Mouse (Mus musculus) hindbrain, embryonic 15.5 days (tissue): ENCODE data around the gene Pdxdc1. TPM values are rescaled to one million over a fixed set of nuclear protein-coding genes. Genes with fewer than 3 reads are reported as not detected.
A peak's percentile ranks its signal among the peaks of the same experiment; 100 is the strongest.

Source experiments
- ATAC-seq: fragments of 200-750 bp; cut with Nextera tagmentation; 2 replicates; pipeline ENCODE4 v1.8.0; 2017; ENCODE audit warnings: low read depth, moderate number of reproducible peaks, moderate TSS enrichment; ENCODE audit not compliant: low FRiP score
- H3K27ac ChIP-seq: fragments of 300-500 bp; sonication (generic); replicated peaks from 2 replicates; pipeline ENCODE4 v1.5.1; 2015; ENCODE audit warnings: mild to moderate bottlenecking, inconsistent platforms
- H3K27me3 ChIP-seq: fragments of 300-500 bp; sonication (generic); 2 replicates; pipeline ENCODE4 v1.6.1; 2015; ENCODE audit warnings: control low read depth, inconsistent platforms
- H3K36me3 ChIP-seq: fragments of 300-500 bp; sonication (generic); 2 replicates; pipeline ENCODE4 v1.6.1; 2015; ENCODE audit warnings: control low read depth, inconsistent platforms
- H3K4me1 ChIP-seq: fragments of 300-500 bp; sonication (generic); replicated peaks from 2 replicates; pipeline ENCODE4 v1.6.1; 2015; ENCODE audit warnings: control low read depth, inconsistent platforms
- H3K4me2 ChIP-seq: fragments of 300-500 bp; sonication (generic); 2 replicates; pipeline ENCODE4 v1.6.1; 2015; ENCODE audit warnings: moderate library complexity, mild to moderate bottlenecking, inconsistent platforms
- H3K4me3 ChIP-seq: fragments of 300-500 bp; sonication (generic); 2 replicates; pipeline ENCODE4 v1.5.1; 2015; ENCODE audit warnings: mild to moderate bottlenecking, inconsistent platforms
- H3K9ac ChIP-seq: fragments of 300-500 bp; sonication (generic); 2 replicates; pipeline ENCODE4 v1.6.1; 2015; ENCODE audit warnings: inconsistent platforms
- H3K9me3 ChIP-seq: fragments of 300-500 bp; sonication (generic); 2 replicates; pipeline ENCODE4 v1.6.1; 2016; ENCODE audit warnings: control low read depth, inconsistent platforms
- WGBS: fragments of 180-500 bp; shearing (Covaris S2); methylation state at CpG from one replicate; pipeline ENCODE4 v1.1.7; 2015; 5-methylcytosine and 5-hydroxymethylcytosine counted together
- polyA plus RNA-seq: library from polyadenylated mRNA; unstranded; fragments of >200 nt; fragmentation: Nextera tagmentation; extraction: Ambion mirVana; gene quantifications from 2 replicates; pipeline ENCODE4 v1.2.1, GENCODE M21; 2015

The Pdxdc1 gene
- polyA plus RNA-seq, 1 experiment from 2014 or later = 76.7 TPM

GRCm38 (mm10) chr16:13830444-13830843, 72.5 kb downstream of the Pdxdc1 start:
- Histone ChIP-seq H3K27ac (no peak overlapping the region), H3K4me1 (no peaks in the 10 kb centered on the region), H3K9ac (no peak overlapping the region), H3K27me3 (no peaks in the 10 kb centered on the region), H3K4me3 (no peak overlapping the region), H3K9me3 (no peaks in the 10 kb centered on the region), H3K4me2 (no peak overlapping the region), H3K36me3 (peaks cover 81% of the 10 kb centered on the region)
- no peak for ATAC-seq
- WGBS = 91% methylated on average over 10 of the region's 10 CpGs

DNA sequence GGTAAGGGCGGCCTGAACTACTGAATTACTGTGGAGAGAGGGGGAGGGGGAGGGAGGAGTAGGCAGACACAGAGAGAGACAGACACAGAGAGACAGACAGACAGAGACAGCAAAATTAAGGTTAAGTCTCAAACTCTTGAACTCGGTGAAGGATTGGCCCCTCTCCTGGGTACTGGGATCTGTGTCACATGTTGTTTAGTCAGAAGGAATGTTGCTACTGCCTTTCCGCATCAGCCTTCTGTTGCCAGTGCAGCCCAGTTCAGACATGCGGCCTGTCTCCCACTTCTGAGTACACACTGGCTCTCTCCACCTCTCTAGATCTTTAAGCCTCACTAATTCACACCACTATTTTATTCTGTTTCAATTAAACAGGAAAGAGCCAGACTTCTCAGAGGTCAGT, 76.4 kb downstream of the Pdxdc1 start:
- H3K4me3 ChIP-seq = no peak overlapping the region
- no peak overlapping the region for H3K4me2 ChIP-seq
- 80% methylated on average over 4 of the region's 4 CpGs for WGBS
- H3K36me3 ChIP-seq = peaks cover 44% of the 10 kb centered on the region
- no peak overlapping the region for H3K9ac ChIP-seq
- no peak overlapping the region for H3K27ac ChIP-seq
- no peaks in the 10 kb centered on the region for H3K9me3 ChIP-seq
- no peak for ATAC-seq
- no peaks in the 10 kb centered on the region for H3K27me3 ChIP-seq
- peaks cover 5% of the 10 kb centered on the region; the same call in 1 of the 2 replicates for H3K4me1 ChIP-seq

DNA sequence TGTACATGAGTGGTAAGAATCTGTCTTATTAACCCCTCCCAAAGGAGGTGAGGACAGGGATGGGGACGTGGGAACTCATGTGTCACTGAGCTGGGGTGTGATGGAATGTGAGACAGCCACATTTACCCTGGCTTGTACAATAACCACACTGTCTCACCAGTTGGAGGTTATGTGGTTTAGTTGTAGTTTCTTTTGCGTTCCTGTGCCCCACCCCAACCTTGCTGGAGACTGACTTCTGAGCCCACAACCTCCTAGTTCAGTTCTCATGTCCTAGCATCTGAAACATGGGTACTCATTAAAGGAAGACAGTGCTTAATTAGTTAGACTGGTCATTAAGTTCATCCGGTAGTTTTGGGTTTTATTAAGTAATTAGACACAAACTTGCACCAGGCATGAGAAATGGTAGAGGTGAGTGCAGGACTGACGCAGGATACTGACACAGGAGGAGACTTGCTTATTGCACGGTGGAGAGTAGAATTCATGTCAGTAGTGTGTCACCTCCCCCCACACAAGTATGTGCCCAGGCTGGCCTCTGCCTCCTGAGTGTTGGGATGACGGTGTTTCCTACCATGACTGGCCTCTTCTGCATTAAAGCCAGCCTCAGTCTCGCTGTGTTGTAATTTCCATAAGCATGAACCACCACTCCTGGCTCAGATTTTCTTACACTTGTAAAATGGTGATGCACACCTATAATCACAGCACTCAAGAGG, 77.0 kb downstream of the Pdxdc1 start:
- no peak for ATAC-seq
- H3K27ac ChIP-seq = no peak overlapping the region
- H3K9me3 ChIP-seq = no peaks in the 10 kb centered on the region
- no peak overlapping the region for H3K4me2 ChIP-seq
- WGBS = 84% methylated on average over 7 of the region's 7 CpGs
- H3K27me3 ChIP-seq = no peaks in the 10 kb centered on the region
- H3K9ac ChIP-seq = no peak overlapping the region
- peaks cover 38% of the 10 kb centered on the region for H3K36me3 ChIP-seq
- no peak overlapping the region for H3K4me3 ChIP-seq
- H3K4me1 ChIP-seq = peaks cover 7% of the 10 kb centered on the region

DNA sequence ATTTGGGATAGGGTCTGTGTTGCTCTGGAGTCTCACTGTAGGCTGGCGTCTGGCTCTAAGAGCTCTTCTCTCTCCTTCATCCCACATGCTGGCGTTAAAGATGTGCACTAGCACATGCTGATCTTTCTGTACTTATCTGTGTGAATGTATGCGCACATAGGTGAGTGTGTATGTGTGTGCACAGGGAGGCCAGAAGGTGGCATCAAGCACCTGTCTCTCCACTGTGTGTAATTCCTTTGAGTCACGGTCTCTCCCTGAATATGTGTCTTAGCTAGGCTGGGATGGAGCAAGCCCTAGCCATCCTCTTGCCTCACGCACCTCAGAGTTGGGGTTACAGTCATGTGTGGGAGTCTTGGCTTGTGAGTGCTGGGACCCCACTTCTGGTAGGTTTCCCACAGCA, 82.2 kb downstream of the Pdxdc1 start:
- peak overlapping the region; percentile 72 for H3K4me2 ChIP-seq
- no peak for ATAC-seq
- no peak overlapping the region for H3K9ac ChIP-seq

DNA sequence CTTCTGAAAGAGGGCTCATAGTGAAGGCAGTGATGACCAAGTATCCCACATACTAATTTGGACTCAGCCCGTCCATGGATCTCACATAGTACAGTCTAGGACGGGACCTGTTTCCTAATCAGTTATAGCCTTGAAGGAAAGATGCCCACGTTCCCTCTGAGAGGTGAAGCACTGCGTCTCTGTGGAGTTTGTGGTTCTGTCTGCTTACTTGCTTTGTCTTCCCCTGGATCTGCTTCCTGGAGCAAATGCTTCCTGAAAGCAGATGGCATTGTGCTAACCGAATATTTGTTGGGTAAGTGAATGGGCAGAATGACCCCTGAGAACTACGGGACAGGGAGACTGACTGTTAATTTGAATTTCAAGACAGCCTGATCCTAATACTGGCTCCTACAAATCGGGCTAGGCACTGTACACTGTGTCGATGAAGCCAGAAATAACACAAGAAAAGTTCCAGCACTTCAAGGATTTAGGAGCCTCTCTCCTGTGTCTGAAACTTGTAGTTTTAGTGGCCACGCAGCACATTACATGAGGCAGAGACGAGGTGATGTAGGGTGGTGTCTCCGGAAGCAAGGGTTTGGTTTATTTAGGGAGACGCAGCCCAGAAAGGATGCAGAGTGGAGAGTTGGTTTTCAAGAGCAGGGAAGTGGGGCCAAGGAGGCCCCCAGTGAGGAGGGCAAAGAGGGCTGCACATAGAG, 83.0 kb downstream of the Pdxdc1 start:
- Histone ChIP-seq H3K36me3 (peaks cover 6% of the 10 kb centered on the region; the same call in 1 of the 2 replicates), H3K9me3 (no peaks in the 10 kb centered on the region), H3K4me1 (peaks cover 26% of the 10 kb centered on the region), H3K9ac (peak overlapping the region; percentile 84), H3K27ac (peak overlapping the region; percentile 96), H3K4me3 (peak overlapping the region; percentile 93), H3K4me2 (peak overlapping the region; percentile 72), H3K27me3 (no peaks in the 10 kb centered on the region)
- WGBS = 35% methylated on average over 12 of the region's 12 CpGs
- peak; percentile 1; the same call in 1 of the 2 replicates for ATAC-seq

More for the DNA sequence above, 82.2 kb downstream of the Pdxdc1 start:
- H3K27ac ChIP-seq = no peak overlapping the region
- H3K4me1 ChIP-seq = peaks cover 26% of the 10 kb centered on the region
- H3K27me3 ChIP-seq = no peaks in the 10 kb centered on the region
- H3K36me3 ChIP-seq = no peaks in the 10 kb centered on the region
- 96% methylated on average over 5 of the region's 5 CpGs for WGBS
- no peak overlapping the region for H3K4me3 ChIP-seq
- no peaks in the 10 kb centered on the region for H3K9me3 ChIP-seq

- no peaks in the 10 kb centered on the region for H3K9me3 ChIP-seq
- H3K4me1 ChIP-seq = peaks cover 26% of the 10 kb centered on the region
- H3K4me2 ChIP-seq = peak overlapping the region; percentile 72
- peak; percentile 60 for ATAC-seq
- H3K27ac ChIP-seq = peak overlapping the region; percentile 96
- WGBS = under 1% methylated on average over 36 of the region's 36 CpGs
- peak overlapping the region; percentile 93 for H3K4me3 ChIP-seq
- H3K27me3 ChIP-seq = no peaks in the 10 kb centered on the region
- H3K9ac ChIP-seq = peak overlapping the region; percentile 84
- H3K36me3 ChIP-seq = peaks cover 12% of the 10 kb centered on the region
Observed at GRCm38 (mm10) chr16:13819394-13819743, 83.6 kb downstream of the Pdxdc1 start.

DNA sequence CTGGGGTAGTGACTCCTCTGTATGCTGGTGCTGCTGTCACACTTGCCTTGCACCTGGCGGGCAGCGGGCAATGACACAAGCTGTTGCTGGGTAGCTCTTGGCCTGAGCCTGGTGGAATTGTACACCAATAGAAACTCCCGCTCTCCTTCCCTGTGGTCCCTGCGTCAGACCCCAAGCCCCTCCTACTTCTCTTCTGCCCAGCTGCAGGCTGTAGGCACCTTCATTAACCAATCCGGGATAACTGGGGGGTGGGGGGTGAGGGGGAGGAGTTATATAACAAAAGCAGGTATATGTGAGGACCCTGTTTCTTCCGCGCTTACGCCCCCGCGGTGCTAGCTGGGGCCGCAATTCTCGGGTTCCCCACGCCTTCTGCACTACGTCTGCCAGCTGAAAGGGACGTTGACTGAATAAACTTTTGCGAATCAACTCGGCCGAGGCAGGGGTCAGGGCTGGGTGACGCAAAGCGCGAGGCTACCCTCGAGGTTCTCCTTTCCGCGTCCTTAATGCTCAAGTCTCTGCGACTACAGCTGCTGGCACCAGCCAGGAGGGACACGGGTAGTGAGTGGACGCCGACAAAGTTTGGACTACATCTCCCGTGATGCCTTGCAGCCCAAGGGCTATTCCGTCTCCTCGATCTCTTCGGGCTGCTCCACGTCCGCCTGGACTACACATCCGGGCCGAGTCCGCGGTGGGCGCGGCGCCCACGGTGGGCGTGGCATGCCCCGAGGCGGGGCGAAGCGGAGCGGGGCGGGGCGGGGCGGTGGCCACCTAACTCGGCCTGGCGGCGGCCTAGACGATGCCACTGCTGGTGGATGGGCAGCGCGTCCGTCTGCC, 84.2 kb downstream of the Pdxdc1 start, which contains the start of gene Ntan1:
Gene Ntan1 (plus strand): TSS at position 286 of the 834 bp plus-strand sequence.
- peak; percentile 96 for ATAC-seq
- Histone ChIP-seq H3K9me3 (no peaks in the 10 kb centered on the region), H3K4me2 (peak within 1 kb of the TSS; percentile 72), H3K9ac (peak within 1 kb of the TSS; percentile 84), H3K36me3 (peaks cover 16% of the 10 kb centered on the region), H3K27ac (peak within 1 kb of the TSS; percentile 96), H3K27me3 (no peaks in the 10 kb centered on the region), H3K4me3 (peak within 1 kb of the TSS; percentile 93), H3K4me1 (peaks cover 26% of the 10 kb centered on the region)
- under 1% methylated on average over 58 of the region's 58 CpGs for WGBS

DNA sequence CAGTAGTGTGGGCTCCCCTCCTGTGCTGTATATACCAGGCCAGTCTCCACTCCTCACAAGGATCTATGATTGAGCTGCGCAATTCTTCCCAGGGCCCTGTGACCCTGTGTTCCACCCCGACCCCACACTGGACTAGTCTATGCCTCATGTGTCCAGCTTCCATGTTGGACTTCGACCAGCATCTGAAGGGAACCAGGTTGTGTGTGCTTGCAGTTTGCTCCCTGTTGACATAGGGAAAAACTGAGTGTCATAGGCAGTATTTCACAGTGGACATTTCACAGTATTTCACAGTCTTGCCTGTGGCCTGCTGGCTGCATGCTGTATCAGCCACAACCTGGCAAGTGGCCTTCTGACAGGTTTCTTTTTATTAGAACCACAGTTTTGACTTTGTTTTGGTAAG, 89.7 kb downstream of the Pdxdc1 start:
- Histone ChIP-seq H3K27ac (no peak overlapping the region), H3K4me1 (peaks cover 3% of the 10 kb centered on the region), H3K9ac (no peak overlapping the region), H3K4me3 (no peak overlapping the region), H3K27me3 (no peaks in the 10 kb centered on the region), H3K4me2 (no peak overlapping the region), H3K9me3 (no peaks in the 10 kb centered on the region), H3K36me3 (peaks cover 68% of the 10 kb centered on the region)
- no peak for ATAC-seq
- WGBS = 99% methylated on average over 3 of the region's 3 CpGs

GRCm38 (mm10) chr16:13812152-13812551, 90.8 kb downstream of the Pdxdc1 start:
- H3K4me3 ChIP-seq = no peak overlapping the region
- no peaks in the 10 kb centered on the region for H3K9me3 ChIP-seq
- no peak overlapping the region for H3K27ac ChIP-seq
- 90% methylated on average over 6 of the region's 6 CpGs for WGBS
- H3K36me3 ChIP-seq = peaks cover 76% of the 10 kb centered on the region
- no peaks in the 10 kb centered on the region for H3K4me1 ChIP-seq
- no peak for ATAC-seq
- H3K27me3 ChIP-seq = no peaks in the 10 kb centered on the region
- no peak overlapping the region for H3K4me2 ChIP-seq
- no peak overlapping the region for H3K9ac ChIP-seq

DNA sequence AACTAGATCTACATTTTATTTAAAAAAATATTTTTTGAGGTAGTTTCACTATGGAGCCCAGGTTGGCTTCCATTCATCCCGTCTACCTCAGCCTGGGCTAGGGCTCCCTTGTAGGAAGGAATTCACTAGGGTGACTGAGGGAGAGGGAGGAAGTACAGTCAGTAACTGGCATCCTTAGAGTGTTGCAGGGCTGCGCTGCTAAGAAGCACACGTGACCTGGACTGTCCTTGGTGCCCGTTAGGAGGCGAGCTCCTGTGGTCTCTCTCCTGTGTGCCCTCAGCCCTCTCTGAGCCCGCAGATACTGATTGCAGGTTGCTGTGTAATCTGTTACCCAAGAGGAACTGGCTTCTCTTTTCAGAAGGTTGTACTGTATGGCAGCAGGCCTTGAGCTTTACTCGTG, 94.5 kb downstream of the Pdxdc1 start:
- Histone ChIP-seq H3K9ac (no peak overlapping the region), H3K36me3 (peaks cover 82% of the 10 kb centered on the region), H3K9me3 (no peaks in the 10 kb centered on the region), H3K4me3 (no peak overlapping the region), H3K27me3 (no peaks in the 10 kb centered on the region), H3K4me2 (no peak overlapping the region), H3K27ac (no peak overlapping the region), H3K4me1 (no peaks in the 10 kb centered on the region)
- no peak for ATAC-seq
- 93% methylated on average over 7 of the region's 7 CpGs for WGBS

DNA sequence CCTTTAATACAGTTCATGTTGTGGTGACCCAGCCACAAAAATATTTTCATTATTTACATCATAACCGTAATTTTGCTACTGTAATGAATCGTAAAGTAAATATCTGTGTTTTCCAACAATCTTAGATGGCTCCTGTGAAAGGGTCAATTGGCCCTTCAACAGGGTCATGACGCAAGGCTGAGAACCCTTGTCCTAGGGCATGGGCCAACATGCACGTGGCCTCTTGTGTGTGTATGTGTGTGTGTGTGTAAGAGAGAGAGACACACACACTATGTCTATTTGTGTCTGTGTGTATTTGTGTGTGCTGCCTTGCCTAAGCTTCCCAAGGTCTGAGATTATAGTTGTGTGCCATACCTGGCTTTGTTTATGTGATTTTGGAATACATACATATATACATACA, 95.3 kb downstream of the Pdxdc1 start:
- H3K27ac ChIP-seq = no peak overlapping the region
- 98% methylated on average over 4 of the region's 4 CpGs for WGBS
- H3K9me3 ChIP-seq = no peaks in the 10 kb centered on the region
- H3K4me2 ChIP-seq = no peak overlapping the region
- H3K9ac ChIP-seq = no peak overlapping the region
- H3K4me3 ChIP-seq = no peak overlapping the region
- H3K27me3 ChIP-seq = no peaks in the 10 kb centered on the region
- H3K4me1 ChIP-seq = no peaks in the 10 kb centered on the region
- peaks cover 79% of the 10 kb centered on the region for H3K36me3 ChIP-seq
- no peak for ATAC-seq

DNA sequence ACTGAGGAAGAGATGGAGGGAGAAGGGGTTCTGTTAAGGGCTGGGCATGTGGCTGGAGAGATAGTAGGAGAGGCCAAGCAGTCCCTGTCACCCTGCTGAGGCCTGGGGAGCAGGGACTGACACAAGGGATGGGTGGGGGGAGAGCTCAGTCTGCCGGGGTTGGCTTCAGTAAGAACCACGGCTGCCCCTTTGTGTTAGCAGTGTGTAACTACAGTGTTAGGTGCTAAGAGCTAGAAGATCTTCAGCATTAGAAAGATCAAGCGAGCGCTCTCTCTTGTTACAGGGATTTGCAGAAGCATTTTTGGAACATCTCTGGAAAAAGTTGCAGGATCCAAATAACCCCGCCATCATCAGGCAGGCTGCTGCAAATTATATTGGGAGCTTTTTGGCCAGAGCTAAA, 98.3 kb downstream of the Pdxdc1 start:
- Histone ChIP-seq H3K4me1 (no peaks in the 10 kb centered on the region), H3K9me3 (no peaks in the 10 kb centered on the region), H3K4me3 (no peak overlapping the region), H3K27ac (no peak overlapping the region), H3K9ac (no peak overlapping the region), H3K36me3 (peaks cover 76% of the 10 kb centered on the region), H3K27me3 (no peaks in the 10 kb centered on the region), H3K4me2 (no peak overlapping the region)
- 84% methylated on average over 5 of the region's 5 CpGs for WGBS
- no peak for ATAC-seq
